Mouse (Mus musculus) left cerebral cortex, adult 11 months (tissue): ENCODE measurements around the gene Cpped1.

Experiments used
- DNase-seq: peaks from one replicate; pipeline ENCODE4 v3.0.0; 2022; ENCODE audit warnings: low spot score

Cpped1 gene

DNA sequence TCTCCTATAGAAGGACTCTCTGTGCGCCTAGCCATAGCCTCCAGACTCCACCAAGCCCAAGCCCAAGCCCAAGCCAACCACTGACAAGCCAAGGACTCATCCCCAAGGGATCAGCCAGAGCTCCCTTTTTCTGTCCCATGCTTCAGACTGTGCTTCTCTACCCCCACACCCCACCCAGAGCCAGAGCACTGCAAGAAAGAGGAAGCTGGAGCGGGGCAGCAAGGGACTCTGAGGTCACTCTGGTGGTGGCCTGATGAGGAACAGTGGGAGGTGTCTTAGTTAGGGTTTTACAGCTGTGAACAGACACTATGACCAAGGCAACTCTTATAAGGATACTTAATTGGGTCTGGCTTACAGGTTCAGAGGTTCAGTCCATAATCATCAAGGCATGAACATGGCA is 65.8 kb downstream of the Cpped1 start:
- DNase-seq = no peak

DNA sequence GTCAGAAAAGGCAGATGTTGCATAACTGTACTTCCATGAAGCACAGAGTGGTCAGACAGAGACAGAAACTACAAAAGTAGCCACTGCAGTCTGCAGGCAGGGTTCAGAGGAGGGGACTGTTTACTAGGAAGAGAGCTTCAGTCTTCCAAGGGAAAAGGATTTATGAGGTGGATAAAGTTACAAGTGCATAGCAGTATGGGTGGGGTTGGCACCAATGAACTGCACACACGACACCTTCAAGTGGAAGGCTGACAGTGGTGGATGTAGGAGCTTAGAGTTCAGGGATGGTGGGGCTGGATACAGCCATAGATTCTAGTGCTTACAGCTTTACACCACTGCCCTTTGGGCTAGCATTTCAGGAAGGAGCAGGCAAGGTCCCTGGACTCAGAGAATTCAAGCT is 75.8 kb downstream of the Cpped1 start:
- DNase-seq = no peak

DNA sequence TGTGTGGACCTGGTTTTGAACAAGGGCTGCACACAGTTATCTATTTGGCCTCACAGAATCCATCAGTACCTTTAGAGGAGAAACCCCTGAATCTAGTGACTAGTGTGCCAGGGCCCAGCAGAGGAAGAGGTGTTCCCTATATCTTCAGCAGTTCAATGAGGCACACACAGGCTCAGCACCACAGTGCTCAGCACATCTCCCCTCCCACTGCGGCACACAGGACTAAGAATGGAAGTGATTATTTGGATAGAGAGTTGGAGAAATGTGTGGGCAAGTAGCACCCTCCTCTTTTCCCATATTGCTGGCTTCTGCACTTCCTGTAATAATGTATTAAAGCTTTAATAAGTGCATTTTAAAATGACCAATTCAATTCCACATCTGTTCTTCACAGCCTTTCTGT is 80.4 kb downstream of the Cpped1 start:
- no peak for DNase-seq

DNA sequence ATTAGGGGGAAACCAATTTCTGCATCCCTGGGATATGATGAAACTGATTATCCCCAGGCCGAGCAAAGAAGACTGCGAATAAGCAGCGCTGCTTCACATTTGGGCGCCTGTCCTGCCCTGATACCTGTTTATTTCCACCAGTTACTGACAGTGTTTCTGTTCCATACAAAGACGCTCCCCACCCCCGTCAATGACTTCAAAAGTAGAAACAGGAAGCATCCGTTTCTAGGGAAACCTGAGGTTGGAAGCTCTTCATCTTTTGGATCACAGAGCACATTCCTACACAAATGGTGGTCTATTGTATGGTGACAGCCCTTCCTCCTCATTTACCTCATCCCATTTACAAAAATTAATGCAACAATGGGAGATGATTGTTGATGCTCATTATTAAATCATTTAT is 84.4 kb downstream of the Cpped1 start:
- DNase-seq = peak; percentile 11

DNA sequence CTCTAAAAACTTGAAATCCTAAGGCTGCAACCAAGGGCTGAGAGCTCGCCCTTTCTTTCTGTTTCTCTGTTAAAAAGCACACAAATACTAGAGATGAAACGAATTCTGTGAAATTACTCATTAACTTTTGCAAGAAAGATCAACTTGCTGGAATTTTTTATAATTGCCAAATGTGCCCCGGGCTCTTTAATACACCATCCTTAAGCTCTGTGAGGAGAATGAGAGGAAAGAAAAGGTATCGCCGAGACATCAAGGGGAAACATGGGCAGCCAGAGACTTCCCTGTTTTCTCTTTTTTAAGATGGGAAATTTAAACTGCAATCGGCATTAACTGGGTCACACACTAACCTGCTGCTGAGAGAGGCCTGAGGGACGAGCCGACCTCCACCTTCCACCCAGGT is 84.9 kb downstream of the Cpped1 start:
- no peak for DNase-seq

DNA sequence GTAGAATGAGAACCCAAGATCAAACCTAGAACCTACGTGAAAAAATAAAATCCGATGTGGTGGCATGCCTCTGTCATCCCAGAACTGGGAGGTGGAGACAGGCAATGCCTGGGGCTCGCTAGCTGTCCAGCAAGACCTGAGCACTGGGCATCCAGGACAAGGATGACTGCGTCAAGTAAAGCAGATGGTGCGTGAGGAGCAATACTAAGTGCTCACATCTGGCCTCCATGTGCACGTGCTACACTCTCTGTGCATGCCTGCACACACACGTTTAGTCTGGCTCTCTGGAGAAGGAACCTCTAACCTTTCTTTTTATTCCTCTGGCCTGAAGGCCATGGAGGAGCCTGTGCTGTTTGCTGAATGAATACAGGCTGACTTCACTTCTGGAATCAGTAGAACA is 88.5 kb downstream of the Cpped1 start:
- DNase-seq = no peak

DNA sequence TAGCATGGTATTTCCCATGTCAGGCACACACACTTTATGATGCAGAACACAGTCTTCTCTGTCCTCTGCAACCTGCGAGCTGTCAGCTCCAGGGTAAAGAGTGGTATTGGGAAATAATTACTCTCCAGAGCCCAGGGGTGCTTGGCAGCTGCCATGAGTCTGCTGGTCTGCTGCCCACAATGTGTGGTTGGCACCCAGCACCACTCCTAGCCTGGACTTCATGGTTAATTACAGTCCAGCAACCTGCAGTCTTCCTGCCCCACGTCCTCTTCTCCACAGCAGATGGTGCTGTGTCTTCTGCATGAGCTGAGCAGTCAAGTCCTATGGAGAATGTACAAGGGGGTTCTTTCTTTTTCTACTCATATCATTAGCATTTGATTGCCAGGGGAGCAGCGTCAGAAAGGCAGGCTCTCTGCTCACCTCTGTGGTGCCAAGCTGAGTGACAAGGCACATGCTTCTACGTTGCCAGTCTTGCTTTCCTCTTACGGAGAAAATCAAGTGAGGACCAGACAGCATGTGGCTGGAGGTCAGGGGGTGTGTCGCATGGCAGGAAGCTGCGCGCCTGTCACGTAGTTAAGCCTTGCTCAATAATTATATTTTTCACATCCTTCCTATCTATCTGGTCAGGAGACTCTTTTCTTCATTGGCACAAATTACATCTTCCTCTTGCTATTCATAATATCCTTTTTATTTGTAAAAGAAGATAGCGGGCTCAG is 94.2 kb downstream of the Cpped1 start:
- DNase-seq = no peak

DNA sequence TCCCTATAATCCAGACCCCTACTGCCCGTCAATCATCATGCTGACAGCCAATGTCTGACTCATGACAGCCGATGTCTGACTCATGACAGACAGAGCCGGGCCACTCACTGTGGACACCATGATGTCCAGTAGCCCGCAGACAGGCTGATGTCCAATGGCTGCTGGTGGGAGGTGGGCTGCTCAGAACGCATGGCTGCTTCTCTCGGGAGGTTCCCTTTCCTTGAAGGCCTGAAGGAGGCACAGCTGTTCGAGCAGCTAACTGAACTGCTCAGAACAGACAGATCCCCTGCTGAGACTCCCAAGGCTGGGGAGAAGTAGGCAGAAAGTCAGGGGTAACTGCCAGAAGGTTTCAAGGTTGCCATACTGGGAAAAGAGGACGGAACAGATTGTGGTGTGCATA is 97.1 kb downstream of the Cpped1 start:
- no peak for DNase-seq

DNA sequence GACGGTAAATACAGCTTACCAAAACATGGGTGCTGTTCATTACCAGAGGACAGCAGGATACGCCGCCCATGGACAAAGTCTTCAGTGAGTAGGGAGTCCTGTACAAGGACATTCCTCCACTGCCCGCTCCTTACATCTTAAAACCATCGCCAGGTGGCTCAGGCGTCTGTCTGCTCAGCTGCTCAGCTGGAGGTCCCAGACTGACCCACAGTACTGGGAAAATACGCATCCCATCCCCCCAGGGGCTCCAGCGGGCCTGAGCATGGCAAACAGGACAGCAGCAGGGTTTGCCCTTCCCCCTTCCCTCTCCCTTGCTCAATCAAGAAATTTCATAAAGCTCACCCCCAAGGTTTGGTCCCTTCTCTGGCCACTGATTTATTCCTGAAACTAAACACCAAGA is 99.6 kb downstream of the Cpped1 start:
- DNase-seq = no peak

DNA sequence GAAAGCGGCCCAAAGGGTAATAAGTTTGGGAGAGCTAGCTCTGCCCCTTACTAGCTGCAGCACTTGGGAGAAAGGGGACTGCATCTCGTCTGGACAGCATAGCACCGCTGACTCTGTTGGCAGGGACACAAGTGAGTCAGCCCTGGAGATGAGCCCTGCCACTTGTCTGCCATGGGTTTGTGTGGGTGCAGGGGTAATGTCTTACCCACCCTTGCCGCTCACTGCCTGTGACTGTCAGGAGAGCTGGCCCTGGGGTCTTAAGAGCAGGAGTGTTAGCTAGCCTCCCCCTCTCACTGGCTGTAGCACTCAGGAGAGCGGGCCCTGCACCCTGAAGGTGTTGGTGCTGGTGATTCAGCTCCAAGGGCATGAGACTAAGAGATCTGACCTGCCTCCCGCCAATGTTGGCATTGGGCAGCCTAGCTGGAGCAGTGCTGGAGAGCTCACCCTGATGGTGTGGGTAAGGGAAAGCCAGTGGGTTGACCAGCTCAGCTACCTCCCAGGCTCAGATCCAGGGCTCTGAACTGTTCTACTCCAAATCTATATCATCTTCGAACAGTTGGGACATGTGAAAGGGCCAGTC is 107.2 kb downstream of the Cpped1 start:
- DNase-seq = no peak

DNA sequence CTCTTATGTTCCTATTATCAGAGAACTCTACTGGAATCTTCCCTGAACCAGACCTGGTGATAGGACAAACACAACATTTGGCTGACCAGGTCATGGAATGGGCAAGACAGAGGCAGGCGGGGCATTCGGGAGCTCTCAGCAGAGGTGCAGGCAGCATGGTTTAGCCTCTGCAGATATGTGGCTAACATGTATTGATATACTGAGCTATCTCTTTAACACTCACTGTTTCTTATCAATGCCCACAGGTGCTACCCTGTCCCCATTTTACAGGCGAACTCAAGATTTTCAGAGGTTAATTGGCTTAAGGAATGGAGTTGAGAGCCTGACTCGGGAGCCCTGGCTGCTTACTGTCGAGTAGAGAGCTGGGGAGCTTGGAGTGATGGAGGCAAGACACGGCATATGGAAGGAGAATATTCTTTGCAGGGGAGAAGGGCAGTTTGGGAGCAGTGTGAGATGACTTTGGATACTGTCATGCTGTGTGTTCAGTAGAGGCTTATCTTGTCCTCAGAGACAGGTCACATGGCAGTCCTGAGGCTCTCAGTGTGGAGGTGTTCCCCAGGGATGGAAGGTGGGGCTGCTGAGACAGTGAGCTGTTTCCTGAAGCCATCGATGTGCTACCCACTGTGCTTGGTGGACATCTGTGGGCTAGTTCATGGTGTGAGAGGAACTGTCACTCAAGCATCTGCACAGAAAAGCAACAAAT is 113.3 kb downstream of the Cpped1 start:
- no peak for DNase-seq

DNA sequence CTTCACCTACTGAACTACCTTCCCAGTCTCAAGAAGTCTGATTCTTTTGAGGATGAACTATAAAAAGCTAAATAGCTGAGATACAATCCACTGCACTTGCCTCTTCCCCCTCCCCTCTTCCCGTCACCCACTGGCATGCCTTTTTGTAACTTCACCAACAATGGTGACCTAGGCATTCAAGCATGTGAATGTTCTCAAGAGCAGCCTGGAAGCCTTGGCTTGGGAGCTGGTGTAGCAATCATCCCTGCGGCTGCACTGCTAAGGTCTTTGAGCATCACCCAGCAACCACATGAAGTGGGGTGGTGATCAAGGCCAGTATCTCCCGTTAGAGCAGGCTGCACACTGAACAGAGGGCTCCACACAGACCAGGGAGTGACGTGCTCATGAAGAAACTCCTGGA is 114.6 kb downstream of the Cpped1 start:
- no peak for DNase-seq

DNA sequence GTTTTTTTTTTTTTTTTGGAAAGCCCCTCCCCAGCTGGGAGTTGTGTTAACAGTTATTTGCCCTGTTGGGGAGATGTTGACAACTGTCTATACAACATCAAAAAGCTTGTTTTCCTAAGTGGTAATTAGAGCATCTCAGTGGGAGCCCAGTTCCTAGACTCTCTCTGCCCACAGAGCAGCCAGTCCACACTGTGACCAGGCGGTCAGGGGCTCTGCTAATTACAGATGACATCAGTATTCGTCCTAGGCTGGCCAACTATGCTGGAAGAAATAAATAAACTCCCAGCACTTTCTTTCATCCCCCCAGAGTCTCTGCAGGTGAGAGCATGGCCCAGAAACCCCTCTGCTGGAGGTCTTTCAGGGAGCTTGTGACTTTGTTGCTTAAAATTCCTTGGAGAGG is 115.9 kb downstream of the Cpped1 start:
- DNase-seq = no peak

DNA sequence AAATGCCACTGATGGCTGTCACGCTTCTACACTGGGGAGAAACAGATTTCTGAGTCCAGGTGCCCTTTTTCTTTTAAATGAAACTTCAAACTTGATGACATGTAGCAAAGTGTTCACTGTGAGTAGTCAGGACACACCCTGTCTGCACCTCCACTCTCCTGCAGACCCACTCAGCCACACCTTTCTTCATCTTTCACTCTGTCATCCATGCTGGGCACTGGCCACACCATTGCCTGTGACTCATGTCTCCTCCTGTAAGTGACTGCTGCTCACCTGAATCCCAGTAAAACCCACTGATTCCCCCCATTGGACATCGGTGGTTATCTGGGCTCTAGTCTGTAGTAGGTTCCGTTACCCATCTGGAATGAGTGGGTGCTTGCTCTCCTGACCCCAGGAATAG is 118.8 kb downstream of the Cpped1 start:
- no peak for DNase-seq

DNA sequence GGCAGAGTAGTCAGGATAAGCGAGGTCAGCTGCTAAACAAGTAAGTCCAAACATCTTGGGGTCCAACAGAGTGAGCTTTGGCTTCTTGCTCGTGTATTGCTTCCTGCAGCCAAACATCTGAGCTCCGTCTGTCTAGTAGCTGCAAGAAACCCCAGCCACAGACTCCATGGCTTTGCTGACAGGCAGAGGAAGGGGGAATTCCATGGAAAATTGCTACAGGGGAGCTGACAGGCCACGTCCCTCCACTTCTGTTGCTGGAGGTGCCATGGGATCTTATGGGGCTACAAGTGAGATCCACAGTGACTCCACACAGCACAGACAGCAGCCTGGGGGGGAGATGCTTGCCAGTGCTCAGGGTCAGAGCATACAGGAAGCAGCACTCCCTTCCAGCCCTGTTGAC is 123.4 kb downstream of the Cpped1 start:
- DNase-seq = no peak

DNA sequence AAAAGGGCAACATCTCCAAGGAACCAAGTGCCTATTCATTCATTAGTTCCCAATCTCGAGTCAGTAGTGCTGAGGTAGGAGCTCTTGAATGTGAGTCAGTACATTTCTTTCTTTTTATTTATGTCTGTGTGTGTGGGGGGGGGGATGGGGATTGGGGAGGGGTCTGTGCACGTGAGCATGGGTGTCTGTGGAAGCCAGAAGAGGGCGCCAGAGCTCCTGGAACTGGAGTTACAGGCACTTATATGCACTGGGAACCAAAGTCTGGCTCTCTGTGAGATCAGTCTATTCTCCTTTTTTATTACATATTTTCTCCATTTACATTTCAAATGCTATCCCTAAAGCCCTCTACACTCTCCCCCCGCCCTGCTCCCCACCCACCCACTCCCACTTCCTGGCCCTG is 124.9 kb downstream of the Cpped1 start:
- DNase-seq = no peak

DNA sequence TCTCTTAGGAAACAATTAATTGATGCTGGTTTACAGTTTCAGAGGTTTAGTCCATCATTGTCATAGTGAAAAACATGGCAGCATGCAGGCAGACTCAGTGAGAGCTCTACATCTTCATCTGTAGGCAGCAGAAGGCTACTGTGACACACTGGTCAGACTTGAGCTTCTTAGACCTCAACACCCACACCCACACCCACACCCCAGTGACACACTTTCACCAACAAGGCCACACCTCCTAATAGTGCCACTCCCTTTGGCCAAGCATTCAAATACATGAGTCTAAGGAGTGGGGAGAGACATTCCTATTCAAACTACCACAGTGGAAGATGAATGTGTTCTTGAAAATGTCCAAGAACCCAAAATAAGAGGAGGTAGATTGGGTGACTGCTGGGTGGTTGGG is 125.9 kb downstream of the Cpped1 start:
- DNase-seq = no peak

DNA sequence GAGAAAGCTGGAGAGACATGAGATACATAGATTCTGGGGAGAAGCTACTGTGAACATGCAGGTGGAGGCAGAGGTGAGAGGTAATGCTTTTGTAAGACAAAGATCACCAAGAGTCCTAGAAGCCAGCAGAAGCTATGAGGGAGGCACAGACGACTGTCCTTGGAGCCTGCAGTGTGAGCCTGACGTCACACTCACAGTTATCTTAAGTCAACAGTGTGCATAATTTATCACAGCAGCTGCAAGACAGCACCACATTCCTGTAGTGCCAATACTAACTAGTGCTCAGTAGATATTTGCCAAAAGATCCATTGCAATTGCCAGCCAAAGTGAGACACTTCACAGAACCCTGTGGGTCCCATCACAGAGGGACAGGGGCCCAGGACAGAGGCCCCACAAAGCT is 127.2 kb downstream of the Cpped1 start:
- no peak for DNase-seq

DNA sequence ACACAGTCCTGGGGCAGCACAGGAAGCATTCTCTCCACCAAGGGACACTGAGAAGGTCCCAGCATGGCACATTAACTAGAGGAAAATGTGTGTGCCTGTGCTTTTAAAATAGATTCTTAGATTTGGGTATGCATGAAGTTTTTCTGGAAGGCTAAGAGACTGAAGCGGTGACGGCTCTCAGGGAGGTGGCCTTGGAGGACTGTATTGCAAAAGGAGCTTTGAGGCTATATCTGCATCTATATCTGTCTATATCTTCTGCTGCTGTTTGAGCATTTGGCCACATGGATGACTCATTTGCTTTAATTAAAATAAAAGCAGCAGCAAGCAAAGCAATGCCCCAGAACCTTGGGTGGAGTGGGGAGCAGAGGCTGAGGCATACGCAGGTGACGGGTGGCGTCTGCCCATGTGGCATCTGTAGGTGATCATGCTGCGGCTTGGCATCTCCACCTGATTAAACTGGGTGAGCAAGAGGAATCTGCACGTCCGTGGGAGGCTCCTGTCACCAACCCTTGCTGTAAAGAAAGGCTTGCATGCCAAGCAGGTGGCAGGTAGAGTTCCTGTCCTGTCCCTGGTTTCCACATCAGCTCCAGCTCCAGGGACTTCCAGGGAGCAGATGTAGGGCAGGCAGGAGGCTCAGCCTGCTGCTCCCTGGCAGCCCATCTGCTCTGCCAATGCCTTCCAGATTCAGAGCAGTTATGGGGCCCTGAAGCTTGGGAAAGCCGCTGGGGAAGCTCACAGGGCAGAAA is 130.4 kb downstream of the Cpped1 start:
- peak; percentile 36 for DNase-seq

DNA sequence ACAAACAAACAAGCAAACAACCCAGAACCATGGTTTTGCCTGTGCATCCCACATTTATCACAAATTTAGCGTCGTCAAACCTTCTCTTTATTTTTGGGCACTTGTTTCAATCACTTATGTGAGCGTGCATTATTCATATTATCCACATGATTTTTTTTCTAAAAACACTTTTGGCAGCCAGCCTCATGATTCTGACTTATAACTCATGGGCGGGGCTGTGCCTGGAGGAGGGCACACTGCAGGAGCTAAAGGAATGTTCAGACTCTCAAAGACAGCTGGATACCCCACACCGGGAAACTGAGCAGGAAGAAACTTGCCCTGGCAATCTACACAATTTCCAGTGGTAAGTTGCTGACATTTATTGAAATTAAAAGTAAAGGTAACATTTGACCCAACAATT is 131.1 kb downstream of the Cpped1 start:
- DNase-seq = no peak

DNA sequence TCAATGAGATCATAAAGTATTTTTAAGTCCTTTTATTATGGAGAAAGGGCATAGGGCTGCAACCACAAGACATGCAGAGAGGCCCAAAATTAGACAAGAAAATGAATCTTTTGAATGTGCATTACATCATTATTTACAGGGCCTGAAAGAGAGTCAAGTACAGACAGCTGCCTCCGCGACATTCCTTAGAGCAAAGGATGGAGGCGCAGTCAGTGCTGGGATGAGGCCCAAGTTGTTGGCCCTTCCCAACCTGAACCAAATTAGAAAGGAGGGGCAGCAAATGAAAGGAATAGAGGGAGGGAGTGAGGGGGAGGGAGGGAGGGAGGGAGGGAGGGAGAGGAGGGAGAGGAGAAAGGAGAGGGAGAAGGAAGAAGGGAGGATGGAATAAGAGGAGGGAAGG is 132.7 kb downstream of the Cpped1 start:
- no peak for DNase-seq

DNA sequence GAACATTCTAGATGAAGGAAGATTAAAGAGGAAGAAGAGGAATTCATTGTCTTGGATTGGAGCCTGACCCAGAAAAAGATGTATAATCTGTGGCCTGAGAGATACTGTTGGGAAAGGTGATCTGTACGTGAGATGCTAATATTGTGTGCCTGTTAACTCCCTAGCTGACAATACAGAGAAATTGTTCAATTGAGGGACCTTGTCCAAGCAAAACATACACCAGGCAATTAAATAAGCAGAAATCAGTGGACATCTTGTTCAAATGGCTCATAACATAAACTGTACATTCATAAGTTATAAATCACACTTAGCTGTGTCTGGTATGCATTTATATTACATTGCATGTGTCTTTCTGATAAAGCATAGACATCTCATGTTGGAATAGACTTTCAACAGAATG is 134.9 kb downstream of the Cpped1 start:
- no peak for DNase-seq

DNA sequence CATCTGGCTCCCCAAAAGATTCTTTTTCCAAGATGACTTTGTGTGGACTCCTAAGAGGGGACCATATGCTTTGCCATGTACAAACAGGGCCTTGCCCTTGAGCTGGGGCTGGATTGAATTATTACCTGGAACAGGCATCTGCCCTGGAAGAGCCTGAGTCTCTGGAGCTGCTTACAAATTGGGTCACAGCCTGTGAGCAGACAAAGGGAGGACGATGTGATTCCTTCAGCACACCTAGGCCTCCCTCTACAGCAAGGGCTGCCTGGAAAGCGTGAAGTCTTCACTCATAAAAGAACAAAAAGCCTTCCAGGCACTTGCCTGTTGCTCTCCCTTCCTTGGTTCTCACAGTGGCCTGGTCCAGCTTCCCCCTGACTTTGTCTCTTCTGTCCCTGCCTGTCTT is 136.9 kb downstream of the Cpped1 start:
- DNase-seq = no peak
